Mouse (Mus musculus) heart, postnatal 10 days (tissue): ENCODE data around the gene Mtx1. TPM values are rescaled to one million over a fixed set of nuclear protein-coding genes. Genes with fewer than 3 reads are reported as not detected.

Experiments
- DNase-seq, 2 experiments: peaks; one replicate each; pipeline ENCODE4 v3.0.0; 2021
- intact Hi-C: fragments of 180-260 bp; cut with DNase I; formaldehyde crosslinking; loops from one replicate; pipeline ENCODE4 v1.15.1; 2025
- total RNA-seq, 2 experiments: library from RNA; stranded (reverse); gene quantifications; 2 replicates each; pipeline ENCODE4 v1.2.3; 2021

Mtx1 gene
- total RNA-seq, 2 experiments from 2014 or later, result 73.7 to 77.2 TPM

- peak in 1 of 2 experiments; percentile 64 for DNase-seq
- intact Hi-C loops, result no loop called here
Measured at GRCm38 (mm10) chr3:89243609-89244008, 16.7 kb upstream of the Mtx1 start.

GRCm38 (mm10) chr3:89242331-89242895 lies 15.5 kb upstream of the Mtx1 start:
- DNase-seq, result peak; percentile 59 to 83
- intact Hi-C loops, result no loop called here

GRCm38 (mm10) chr3:89238494-89238893 lies 11.6 kb upstream of the Mtx1 start:
- DNase-seq, result no peak
- intact Hi-C loops, result no loop called here

- intact Hi-C loops, result no loop called here
- no peak for DNase-seq
Measured at GRCm38 (mm10) chr3:89237682-89238081, 10.8 kb upstream of the Mtx1 start.

GRCm38 (mm10) chr3:89236516-89236915 lies 9.6 kb upstream of the Mtx1 start:
- DNase-seq, result no peak
- intact Hi-C loops, result no loop called here

- intact Hi-C loops, result no loop called here
- DNase-seq, result peak; percentile 44 to 55
Measured at GRCm38 (mm10) chr3:89233562-89234110, 6.7 kb upstream of the Mtx1 start.

- DNase-seq, result no peak
- intact Hi-C loops, result no loop called here
Measured at GRCm38 (mm10) chr3:89232614-89233013, 5.7 kb upstream of the Mtx1 start.

- intact Hi-C loops, result no loop called here
Measured at GRCm38 (mm10) chr3:89231772-89232275, 4.9 kb upstream of the Mtx1 start.

GRCm38 (mm10) chr3:89231345-89231744 lies 4.5 kb upstream of the Mtx1 start:
- intact Hi-C loops, result no loop called here
- DNase-seq, result no peak

More at GRCm38 (mm10) chr3:89231772-89232275, 4.9 kb upstream of the Mtx1 start:
- no peak for DNase-seq

GRCm38 (mm10) chr3:89230561-89230960 lies 3.7 kb upstream of the Mtx1 start:
- DNase-seq, result no peak
- intact Hi-C loops, result no loop called here

GRCm38 (mm10) chr3:89229276-89229675 lies 2.4 kb upstream of the Mtx1 start:
- intact Hi-C loops, result no loop called here
- DNase-seq, result no peak

- no peak for DNase-seq
- intact Hi-C loops, result no loop called here
Measured at GRCm38 (mm10) chr3:89228836-89229235, 1.9 kb upstream of the Mtx1 start, which contains the start of gene Muc1. Gene Muc1 (plus strand): TSS chr3:89229057.

- peak; percentile 92 to 94 for DNase-seq
- intact Hi-C loops, result no loop called here
Measured at GRCm38 (mm10) chr3:89228180-89228549, 1.3 kb upstream of the Mtx1 start.

GRCm38 (mm10) chr3:89227307-89228179 lies 655 bp upstream of the Mtx1 start:
- intact Hi-C loops, result no loop called here
- DNase-seq, result peak; percentile 89 to 90

GRCm38 (mm10) chr3:89226361-89226760 lies 527 bp downstream of the Mtx1 start:
- intact Hi-C loops, result no loop called here
- no peak for DNase-seq

- no peak for DNase-seq
- intact Hi-C loops, result no loop called here
Measured at GRCm38 (mm10) chr3:89225918-89226317, 970 bp downstream of the Mtx1 start.

- DNase-seq, result no peak
- intact Hi-C loops, result no loop called here
Measured at GRCm38 (mm10) chr3:89225321-89225815, 1.5 kb downstream of the Mtx1 start.

- no peak for DNase-seq
- intact Hi-C loops, result no loop called here
Measured at GRCm38 (mm10) chr3:89224796-89225195, 2.1 kb downstream of the Mtx1 start.

- DNase-seq, result no peak
- intact Hi-C loops, result no loop called here
Measured at GRCm38 (mm10) chr3:89221167-89221566, 5.7 kb downstream of the Mtx1 start.

- intact Hi-C loops, result no loop called here
Measured at GRCm38 (mm10) chr3:89219546-89219945, 7.3 kb downstream of the Mtx1 start.

GRCm38 (mm10) chr3:89218271-89218670 lies 8.6 kb downstream of the Mtx1 start:
- intact Hi-C loops, result no loop called here

More at GRCm38 (mm10) chr3:89219546-89219945, 7.3 kb downstream of the Mtx1 start:
- no peak for DNase-seq

More at GRCm38 (mm10) chr3:89218271-89218670, 8.6 kb downstream of the Mtx1 start:
- DNase-seq, result no peak
